Mouse (Mus musculus) midbrain, embryonic 15.5 days (tissue): ENCODE data around the gene Acaca. TPM values are rescaled to one million over a fixed set of nuclear protein-coding genes. Genes with fewer than 3 reads are reported as not detected.

ENCODE experiments used
- ATAC-seq: fragments of 200-750 bp; cut with Nextera tagmentation; replicated peaks from 2 replicates; pipeline ENCODE4 v1.8.0; 2017; ENCODE audit warnings: moderate TSS enrichment
- H3K27ac ChIP-seq: fragments of 300-500 bp; sonication (generic); 2 replicates; pipeline ENCODE4 v1.5.1; 2015; ENCODE audit warnings: mild to moderate bottlenecking, inconsistent platforms
- H3K27me3 ChIP-seq: fragments of 300-500 bp; sonication (generic); replicated peaks from 2 replicates; pipeline ENCODE4 v1.6.1; 2015; ENCODE audit warnings: inconsistent platforms
- H3K36me3 ChIP-seq: fragments of 300-500 bp; sonication (generic); replicated peaks from 2 replicates; pipeline ENCODE4 v1.6.1; 2015; ENCODE audit warnings: inconsistent platforms
- H3K4me1 ChIP-seq: fragments of 300-500 bp; sonication (generic); 2 replicates; pipeline ENCODE4 v1.6.1; 2015; ENCODE audit warnings: inconsistent platforms
- H3K4me2 ChIP-seq: fragments of 300-500 bp; sonication (generic); 2 replicates; pipeline ENCODE4 v1.6.1; 2015; ENCODE audit warnings: inconsistent platforms, mild to moderate bottlenecking, moderate library complexity
- H3K4me3 ChIP-seq: fragments of 300-500 bp; sonication (generic); 2 replicates; pipeline ENCODE4 v1.5.1; 2015; ENCODE audit warnings: mild to moderate bottlenecking, inconsistent platforms
- H3K9ac ChIP-seq: fragments of 300-500 bp; sonication (generic); 2 replicates; pipeline ENCODE4 v1.6.1; 2015; ENCODE audit warnings: mild to moderate bottlenecking, inconsistent platforms
- H3K9me3 ChIP-seq: fragments of 300-500 bp; sonication (generic); 2 replicates; pipeline ENCODE4 v1.6.1; 2016; ENCODE audit warnings: inconsistent platforms
- WGBS: fragments of 180-500 bp; shearing (Covaris S2); methylation state at CpG from one replicate; pipeline ENCODE4 v1.1.7; 2015; ENCODE audit warnings: mixed read lengths; 5-methylcytosine and 5-hydroxymethylcytosine counted together
- polyA plus RNA-seq: library from polyadenylated mRNA; unstranded; fragments of >200 nt; fragmentation: Nextera tagmentation; extraction: Ambion mirVana; gene quantifications from 2 replicates; pipeline ENCODE4 v1.2.1, GENCODE M21; 2015

Gene Acaca
- polyA plus RNA-seq, 1 experiment from 2014 or later, result 32.6 TPM

DNA sequence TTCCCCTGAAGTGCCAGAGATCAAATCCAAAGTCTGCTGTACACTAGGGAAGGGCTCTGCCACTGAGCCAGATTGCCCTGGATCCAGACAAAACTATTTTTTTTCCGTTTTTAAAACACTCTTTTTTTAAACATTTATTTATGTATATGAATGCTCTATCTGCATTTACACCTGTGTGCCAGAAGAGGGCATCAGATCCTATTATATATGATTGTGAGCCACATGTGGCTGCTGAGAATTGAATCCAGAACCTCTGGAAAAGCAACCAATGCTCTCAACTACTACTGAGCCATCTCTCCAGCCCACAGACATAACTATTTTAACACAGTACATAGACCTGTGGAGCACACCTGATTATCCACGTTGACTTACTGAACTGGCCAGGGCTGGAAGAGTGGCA lies 13.3 kb upstream of the Acaca start:
- no peak overlapping the region for H3K4me2 ChIP-seq
- H3K4me3 ChIP-seq, result no peak overlapping the region
- peaks cover 43% of the 10 kb centered on the region for H3K36me3 ChIP-seq
- ATAC-seq, result no peak
- no peaks in the 10 kb centered on the region for H3K27me3 ChIP-seq
- H3K4me1 ChIP-seq, result no peaks in the 10 kb centered on the region
- no peak overlapping the region for H3K27ac ChIP-seq
- H3K9me3 ChIP-seq, result no peaks in the 10 kb centered on the region
- WGBS, result 63% methylated on average over 2 of the region's 2 CpGs
- no peak overlapping the region for H3K9ac ChIP-seq

DNA sequence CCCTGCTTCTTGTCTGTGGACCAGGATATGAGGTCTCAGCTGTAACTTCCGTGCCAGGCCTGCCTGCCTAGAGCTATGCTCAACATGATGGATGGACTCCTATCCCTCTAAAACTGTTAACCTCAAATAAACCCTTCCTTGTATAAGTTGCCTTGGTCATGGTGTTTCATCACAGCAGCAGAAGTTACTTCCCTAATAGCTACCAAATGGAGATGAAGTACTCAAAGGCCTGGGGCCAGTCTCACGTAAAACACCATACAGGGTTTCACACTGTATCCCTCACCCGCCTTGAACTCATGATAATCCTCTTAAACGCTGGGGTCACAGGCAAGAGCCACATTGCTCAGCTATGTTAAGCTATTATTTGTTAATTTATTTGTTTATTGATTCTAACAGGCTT lies 12.0 kb upstream of the Acaca start:
- Histone ChIP-seq H3K4me1 (no peaks in the 10 kb centered on the region), H3K36me3 (peaks cover 44% of the 10 kb centered on the region), H3K9ac (no peak overlapping the region), H3K4me2 (no peak overlapping the region), H3K27me3 (no peaks in the 10 kb centered on the region), H3K9me3 (no peaks in the 10 kb centered on the region), H3K4me3 (no peak overlapping the region), H3K27ac (no peak overlapping the region)
- 79% methylated on average over 4 of the region's 4 CpGs for WGBS
- no peak for ATAC-seq

DNA sequence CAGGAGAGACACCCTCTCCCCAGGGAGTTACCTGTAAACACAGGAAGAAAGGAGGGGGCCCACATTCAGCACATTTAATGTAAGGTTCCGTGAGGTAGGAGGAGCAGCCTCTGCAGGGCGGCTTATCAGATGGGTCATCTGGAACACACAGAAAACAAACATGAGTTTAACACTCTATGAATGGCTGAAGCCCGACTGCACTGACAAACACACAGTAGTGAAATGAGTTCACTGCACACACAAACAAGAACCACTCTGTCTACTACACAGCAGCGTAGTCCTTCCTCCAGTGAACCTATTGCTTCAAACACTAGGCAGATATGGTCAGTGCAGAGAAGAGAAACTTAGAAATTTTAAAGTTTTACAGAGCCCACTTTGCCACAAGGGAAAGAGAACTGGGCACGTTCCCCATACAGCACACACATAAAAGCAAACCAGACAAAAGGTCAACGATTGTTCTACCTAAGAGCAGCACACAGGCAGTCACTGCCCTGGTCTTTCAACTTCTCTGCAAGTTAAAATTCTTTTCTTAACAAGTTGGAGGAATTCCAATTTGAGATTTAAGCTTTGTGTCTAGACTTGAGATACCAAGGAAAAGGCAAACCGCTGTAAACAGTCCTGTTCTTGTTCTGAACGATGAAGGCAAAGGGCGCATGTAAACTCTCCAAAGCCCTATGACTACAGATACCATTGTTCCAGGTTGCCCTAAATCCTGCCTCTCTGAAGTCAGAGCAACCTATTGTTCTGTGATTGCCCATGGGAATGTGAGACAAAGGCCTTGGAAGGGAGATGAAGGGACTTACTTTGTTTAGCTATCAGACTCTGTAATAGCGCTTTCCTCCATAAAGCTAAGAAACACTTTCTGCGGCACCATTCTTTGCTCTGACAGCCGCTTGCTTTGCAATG lies 8.2 kb upstream of the Acaca start:
- no peaks in the 10 kb centered on the region for H3K27me3 ChIP-seq
- H3K36me3 ChIP-seq, result peaks cover 45% of the 10 kb centered on the region
- no peak overlapping the region for H3K4me3 ChIP-seq
- no peak overlapping the region for H3K27ac ChIP-seq
- H3K9ac ChIP-seq, result no peak overlapping the region
- no peak for ATAC-seq
- H3K4me1 ChIP-seq, result no peaks in the 10 kb centered on the region
- 71% methylated on average over 12 of the region's 12 CpGs for WGBS
- no peaks in the 10 kb centered on the region for H3K9me3 ChIP-seq
- no peak overlapping the region for H3K4me2 ChIP-seq

DNA sequence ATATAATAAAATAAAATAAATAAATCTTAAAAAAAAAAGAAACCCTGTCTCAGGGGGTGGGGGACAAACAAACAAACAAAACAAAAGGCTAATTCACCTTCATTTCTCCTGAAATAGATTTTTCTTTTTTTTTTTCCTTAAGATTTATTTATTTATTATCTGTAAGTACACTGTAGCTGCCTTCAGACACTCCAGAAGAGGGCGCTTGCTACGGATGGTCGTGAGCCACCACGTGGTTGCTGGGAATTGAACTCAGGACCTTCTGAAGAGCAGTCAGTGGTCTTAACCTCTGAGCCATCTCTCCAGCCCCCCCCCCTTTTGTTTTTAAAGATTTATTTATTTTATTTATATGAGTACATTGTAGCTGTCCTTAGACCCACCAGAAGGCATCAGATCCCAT lies 1.5 kb upstream of the Acaca start:
- no peak overlapping the region for H3K9ac ChIP-seq
- no peaks in the 10 kb centered on the region for H3K27me3 ChIP-seq
- H3K4me2 ChIP-seq, result no peak overlapping the region
- H3K4me3 ChIP-seq, result no peak overlapping the region
- H3K9me3 ChIP-seq, result no peaks in the 10 kb centered on the region
- H3K36me3 ChIP-seq, result peaks cover 4% of the 10 kb centered on the region; the same call in 1 of the 2 replicates
- no peak overlapping the region for H3K27ac ChIP-seq
- H3K4me1 ChIP-seq, result peaks cover 25% of the 10 kb centered on the region
- ATAC-seq, result no peak
- WGBS, result 86% methylated on average over 4 of the region's 4 CpGs

DNA sequence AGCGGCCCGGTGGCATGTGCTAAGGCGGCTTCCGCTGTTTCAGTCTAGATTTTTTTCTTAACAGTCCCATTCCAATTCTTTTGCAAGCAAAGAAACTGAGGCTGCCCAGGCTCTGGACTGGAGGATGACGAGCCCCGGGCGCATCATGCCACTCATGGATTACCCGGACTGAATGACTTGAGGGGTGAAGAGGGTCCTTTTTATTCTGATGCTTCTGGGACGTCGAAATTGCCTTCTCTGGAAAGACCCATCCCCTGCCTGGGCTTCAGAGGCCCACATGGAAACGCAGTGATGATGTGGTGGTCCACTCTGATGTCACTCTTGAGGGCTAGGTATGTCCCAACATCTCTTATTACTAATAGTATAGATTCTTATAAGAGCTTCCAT lies 320 bp downstream of the Acaca start:
- H3K4me1 ChIP-seq, result peaks cover 25% of the 10 kb centered on the region
- H3K27ac ChIP-seq, result peak overlapping the region; percentile 84
- H3K9ac ChIP-seq, result peak overlapping the region; percentile 75
- H3K4me2 ChIP-seq, result peak overlapping the region; percentile 71
- no peaks in the 10 kb centered on the region for H3K9me3 ChIP-seq
- peak; percentile 66 for ATAC-seq
- peaks cover 3% of the 10 kb centered on the region; the same call in 1 of the 2 replicates for H3K36me3 ChIP-seq
- peak overlapping the region; percentile 78 for H3K4me3 ChIP-seq
- WGBS, result 4% methylated on average over 11 of the region's 11 CpGs
- no peaks in the 10 kb centered on the region for H3K27me3 ChIP-seq

DNA sequence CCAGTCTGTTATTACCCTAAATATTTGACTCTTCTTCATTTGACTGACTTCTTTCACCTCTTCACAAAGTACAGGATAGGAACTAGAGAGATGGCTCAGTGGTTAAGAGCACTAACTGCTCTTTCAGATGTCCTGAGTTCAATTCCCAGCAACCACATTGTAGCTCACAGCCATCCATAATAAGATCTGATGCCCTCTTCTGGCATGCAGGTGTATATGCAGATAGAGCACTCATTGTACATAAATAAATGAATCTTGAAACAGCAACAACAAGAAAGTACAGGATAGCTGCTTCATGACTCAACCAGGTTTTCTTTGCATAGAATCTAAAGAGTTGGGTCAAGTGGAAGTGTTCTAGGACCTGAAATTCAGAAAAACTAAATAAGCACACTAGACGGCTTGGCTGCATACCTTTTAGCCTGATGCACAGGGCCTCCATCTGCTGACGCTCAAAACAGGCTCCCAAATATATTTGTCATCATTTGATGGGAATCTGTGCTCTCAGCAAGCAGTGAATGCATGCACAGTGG lies 4.9 kb downstream of the Acaca start:
- Histone ChIP-seq H3K27me3 (no peaks in the 10 kb centered on the region), H3K4me1 (peaks cover 18% of the 10 kb centered on the region), H3K4me2 (no peak overlapping the region), H3K9me3 (no peaks in the 10 kb centered on the region), H3K36me3 (no peaks in the 10 kb centered on the region; the same call in 1 of the 2 replicates), H3K4me3 (no peak overlapping the region), H3K9ac (no peak overlapping the region), H3K27ac (no peak overlapping the region)
- 82% methylated on average over 2 of the region's 2 CpGs for WGBS
- ATAC-seq, result no peak

DNA sequence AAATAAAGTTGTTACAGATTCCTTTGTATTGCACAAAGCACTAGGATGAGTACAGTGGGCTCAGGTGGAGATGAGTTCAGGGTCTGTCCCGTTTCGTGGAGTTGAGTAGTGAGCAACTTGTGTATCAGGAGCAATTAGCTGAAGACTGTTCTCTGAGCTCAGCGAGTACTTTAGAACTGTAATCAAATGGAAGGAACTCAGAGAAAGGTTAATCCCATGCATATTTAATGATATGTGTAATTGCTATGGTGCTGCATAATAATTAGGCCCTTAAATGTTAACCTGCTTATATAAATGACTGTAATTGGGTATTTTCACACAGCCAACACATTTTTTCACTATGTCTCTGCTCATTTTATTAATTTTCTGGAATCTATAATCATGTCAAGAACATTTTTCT lies 7.0 kb downstream of the Acaca start:
- H3K27me3 ChIP-seq, result no peaks in the 10 kb centered on the region
- ATAC-seq, result no peak
- no peak overlapping the region for H3K4me2 ChIP-seq
- H3K4me3 ChIP-seq, result no peak overlapping the region
- WGBS, result 75% methylated on average over 3 of the region's 3 CpGs
- H3K9ac ChIP-seq, result no peak overlapping the region
- peaks cover 9% of the 10 kb centered on the region for H3K4me1 ChIP-seq
- no peaks in the 10 kb centered on the region; the same call in 1 of the 2 replicates for H3K36me3 ChIP-seq
- no peaks in the 10 kb centered on the region for H3K9me3 ChIP-seq
- no peak overlapping the region for H3K27ac ChIP-seq

DNA sequence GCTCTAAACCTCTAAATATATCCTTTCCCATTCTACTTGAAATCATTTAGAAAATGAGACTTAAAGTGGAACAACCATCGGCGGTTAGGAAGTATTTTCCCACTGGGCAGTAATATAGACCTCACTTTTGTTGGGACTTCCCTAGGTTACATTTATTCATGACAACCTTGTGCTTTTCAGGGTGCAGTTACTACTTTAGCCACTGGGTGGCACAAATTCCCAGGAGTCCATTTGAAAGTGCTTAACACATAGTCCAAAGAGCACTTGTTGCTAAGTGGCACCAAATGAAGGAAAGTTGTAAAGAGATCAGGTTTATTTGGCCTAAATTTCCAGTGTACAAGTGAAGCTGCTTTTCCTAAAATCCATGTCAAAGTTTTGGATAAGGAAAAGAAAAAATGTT lies 12.3 kb downstream of the Acaca start:
- Histone ChIP-seq H3K4me3 (no peak overlapping the region), H3K9me3 (no peaks in the 10 kb centered on the region), H3K27ac (no peak overlapping the region), H3K9ac (no peak overlapping the region), H3K4me1 (no peaks in the 10 kb centered on the region), H3K27me3 (no peaks in the 10 kb centered on the region), H3K4me2 (no peak overlapping the region), H3K36me3 (no peaks in the 10 kb centered on the region)
- ATAC-seq, result no peak
- 46% methylated on average over 2 of the region's 2 CpGs for WGBS

DNA sequence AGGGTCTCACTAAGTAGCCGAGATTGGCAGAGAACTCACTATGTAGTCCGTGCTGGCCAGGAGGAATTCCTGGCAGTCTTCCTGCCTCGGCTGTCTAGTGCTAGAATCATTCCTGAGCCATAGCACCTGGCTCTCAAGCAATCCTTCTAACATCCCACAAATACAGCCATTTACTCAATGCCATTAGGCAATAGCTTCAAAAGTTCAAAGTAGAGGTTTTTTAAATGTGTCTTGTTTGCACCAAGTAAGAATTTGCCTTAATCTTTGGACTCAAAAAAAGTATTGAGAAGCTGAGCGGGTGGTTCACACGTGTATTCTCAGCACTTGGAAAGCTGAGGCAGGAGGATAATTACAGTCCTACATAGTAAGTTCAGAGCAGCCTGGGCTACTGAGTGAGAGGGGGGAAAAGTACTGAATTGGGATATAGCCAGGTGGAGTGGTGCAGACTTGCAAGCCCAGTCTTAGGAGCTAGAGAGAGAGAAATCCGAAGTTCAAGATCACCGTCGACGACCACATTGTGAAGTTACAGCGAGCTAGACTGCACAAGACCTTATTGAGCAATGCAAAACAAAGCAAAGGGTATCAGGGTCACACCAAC lies 15.8 kb downstream of the Acaca start:
- Histone ChIP-seq H3K4me1 (no peaks in the 10 kb centered on the region), H3K27me3 (no peaks in the 10 kb centered on the region), H3K9me3 (no peaks in the 10 kb centered on the region), H3K27ac (no peak overlapping the region), H3K4me2 (no peak overlapping the region), H3K4me3 (no peak overlapping the region), H3K36me3 (no peaks in the 10 kb centered on the region), H3K9ac (no peak overlapping the region)
- 66% methylated on average over 10 of the region's 10 CpGs for WGBS
- ATAC-seq, result no peak

DNA sequence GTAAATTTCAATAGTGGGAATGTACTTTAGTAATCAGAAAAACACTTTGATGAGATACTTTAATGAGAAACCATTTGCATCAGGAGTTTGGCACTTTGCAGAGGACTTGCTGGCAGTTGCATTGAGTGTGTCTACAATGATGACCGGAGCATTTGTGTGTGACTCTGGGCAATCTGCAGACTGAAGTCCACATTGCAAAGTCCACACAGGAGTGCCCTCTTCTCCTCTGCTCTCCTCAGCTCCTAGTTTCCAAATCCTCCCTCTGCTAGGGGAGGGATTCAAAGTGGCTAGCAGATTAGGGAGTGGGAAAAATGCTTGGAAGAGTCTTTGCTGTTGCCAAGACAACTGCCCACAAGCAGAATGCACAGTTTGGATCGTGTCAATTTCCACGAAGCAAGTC lies 16.6 kb downstream of the Acaca start:
- no peaks in the 10 kb centered on the region for H3K4me1 ChIP-seq
- H3K36me3 ChIP-seq, result no peaks in the 10 kb centered on the region
- WGBS, result 29% methylated on average over 3 of the region's 3 CpGs
- no peak overlapping the region for H3K4me3 ChIP-seq
- no peak overlapping the region for H3K27ac ChIP-seq
- H3K9me3 ChIP-seq, result no peaks in the 10 kb centered on the region
- no peak for ATAC-seq
- H3K9ac ChIP-seq, result no peak overlapping the region
- H3K27me3 ChIP-seq, result no peaks in the 10 kb centered on the region
- no peak overlapping the region for H3K4me2 ChIP-seq

DNA sequence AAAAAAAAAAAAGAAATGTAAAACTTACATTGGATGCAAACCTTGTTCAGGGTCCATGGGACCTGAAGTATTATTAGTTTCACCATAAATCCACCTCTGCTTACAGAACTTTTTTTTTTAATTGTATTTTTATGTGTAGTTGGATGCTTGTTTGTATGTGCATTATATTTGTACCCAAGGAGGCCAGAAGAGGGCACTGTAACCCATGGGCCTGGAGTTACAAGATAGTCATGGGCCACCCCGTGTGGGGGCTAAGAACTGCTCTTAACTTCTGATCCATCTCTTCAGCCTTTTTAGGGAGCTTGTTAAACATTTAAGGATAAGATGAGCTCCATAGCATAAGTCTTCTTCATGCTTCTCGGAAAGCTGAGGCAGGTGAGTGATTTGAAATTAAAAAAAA lies 21.4 kb downstream of the Acaca start:
- WGBS, result 67% methylated on average over 2 of the region's 2 CpGs
- Histone ChIP-seq H3K27ac (no peak overlapping the region), H3K9me3 (no peaks in the 10 kb centered on the region), H3K27me3 (no peaks in the 10 kb centered on the region), H3K4me3 (no peak overlapping the region), H3K9ac (no peak overlapping the region), H3K4me2 (no peak overlapping the region), H3K4me1 (no peaks in the 10 kb centered on the region), H3K36me3 (no peaks in the 10 kb centered on the region)
- no peak for ATAC-seq

DNA sequence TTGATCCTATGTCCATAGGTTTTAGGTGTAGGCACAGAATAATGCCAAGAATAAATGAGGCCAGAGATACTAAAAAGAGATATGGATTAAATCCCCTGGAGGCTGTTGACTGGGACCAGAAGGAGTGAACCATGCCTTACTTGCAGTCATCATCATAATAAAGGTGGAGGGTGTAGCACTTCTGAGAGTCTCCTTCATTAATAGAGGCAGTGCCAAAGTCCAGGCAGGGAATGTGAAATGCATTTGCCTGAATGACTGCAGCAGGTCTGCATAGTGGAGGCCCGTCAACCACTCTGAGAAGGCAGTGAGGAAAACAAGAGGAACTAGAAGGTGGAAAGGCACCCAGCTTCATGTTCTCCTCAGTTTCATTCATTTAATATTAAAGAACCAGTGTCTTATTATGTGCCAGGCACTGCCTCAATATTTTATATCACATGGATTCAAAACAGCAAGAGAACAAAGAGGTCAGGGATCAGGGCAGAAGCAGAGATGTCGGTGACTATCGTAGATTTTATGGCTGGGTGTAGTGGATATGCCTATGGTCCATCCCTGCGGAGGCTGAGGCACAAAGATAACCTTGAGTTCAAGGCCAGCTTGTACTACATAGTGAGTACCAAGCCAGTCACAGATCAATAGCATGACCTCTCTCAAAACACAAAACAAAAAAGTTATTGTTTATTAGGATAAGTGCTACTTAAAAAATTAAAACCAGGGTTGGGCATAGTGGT lies 27.2 kb downstream of the Acaca start:
- Histone ChIP-seq H3K27me3 (no peaks in the 10 kb centered on the region), H3K9ac (no peak overlapping the region), H3K4me2 (no peak overlapping the region), H3K27ac (no peak overlapping the region), H3K9me3 (no peaks in the 10 kb centered on the region), H3K4me1 (no peaks in the 10 kb centered on the region), H3K36me3 (no peaks in the 10 kb centered on the region), H3K4me3 (no peak overlapping the region)
- no peak for ATAC-seq
- WGBS, result 90% methylated on average over 4 of the region's 4 CpGs
